Mouse (Mus musculus) hindbrain, embryonic 10.5 days (tissue): ENCODE data around the gene Notch3. TPM values are rescaled to one million over a fixed set of nuclear protein-coding genes. Genes with fewer than 3 reads are reported as not detected.

Source experiments
- DNase-seq: peaks from one replicate; pipeline ENCODE4 v3.0.0-alpha.2; 2017; ENCODE audit warnings: low spot score
- H3K27ac ChIP-seq: fragments of 300-500 bp; sonication (generic); 2 replicates; pipeline ENCODE4 v1.5.1; 2016; ENCODE audit warnings: mild to moderate bottlenecking, moderate library complexity
- H3K27me3 ChIP-seq: fragments of 300-500 bp; sonication (generic); 2 replicates; pipeline ENCODE4 v1.6.1; 2016; ENCODE audit warnings: mild to moderate bottlenecking; ENCODE audit not compliant: poor library complexity, insufficient read depth, severe bottlenecking
- H3K36me3 ChIP-seq: fragments of 300-500 bp; sonication (generic); 2 replicates; pipeline ENCODE4 v1.6.1; 2016; ENCODE audit warnings: mild to moderate bottlenecking, moderate library complexity
- H3K4me1 ChIP-seq: fragments of 300-500 bp; sonication (generic); replicated peaks from 2 replicates; pipeline ENCODE4 v1.6.1; 2016; ENCODE audit warnings: mild to moderate bottlenecking
- H3K4me3 ChIP-seq: fragments of 300-500 bp; sonication (generic); 2 replicates; pipeline ENCODE4 v1.5.1; 2016; ENCODE audit warnings: mild to moderate bottlenecking, moderate library complexity
- H3K9me3 ChIP-seq: fragments of 300-500 bp; sonication (generic); 2 replicates; pipeline ENCODE4 v1.6.1; 2016; ENCODE audit warnings: mild to moderate bottlenecking, moderate library complexity
- whole genome bisulfite sequencing: fragments of 180-500 bp; shearing (Covaris S2); methylation state at CpG from one replicate; pipeline ENCODE4 v1.1.7; 2016; 5-methylcytosine and 5-hydroxymethylcytosine counted together
- polyA plus RNA-seq: library from polyadenylated mRNA; unstranded; fragments of >200 nt; fragmentation: Nextera tagmentation; extraction: Ambion mirVana; gene quantifications from 2 replicates; pipeline ENCODE4 v1.2.1, GENCODE M21; 2016

The Notch3 gene
- polyA plus RNA-seq, 1 experiment from 2014 or later = 26.0 TPM

- peaks cover 9% of the 10 kb centered on the region; the same call in 1 of the 2 replicates for H3K27me3 ChIP-seq
- 3% methylated on average over 58 of the region's 58 CpGs for WGBS
- H3K4me1 ChIP-seq = peaks cover 58% of the 10 kb centered on the region
- no peaks in the 10 kb centered on the region for H3K9me3 ChIP-seq
- H3K27ac ChIP-seq = peak overlapping the region; percentile 83
- H3K4me3 ChIP-seq = peak overlapping the region; percentile 68
- peak; percentile 79 for DNase-seq
- peaks cover 58% of the 10 kb centered on the region for H3K36me3 ChIP-seq
Observed at GRCm38 (mm10) chr17:32162112-32162850, 4.4 kb downstream of the Notch3 start.

- DNase-seq = no peak
- Histone ChIP-seq H3K27ac (no peak overlapping the region), H3K36me3 (peaks cover 66% of the 10 kb centered on the region), H3K4me3 (no peak overlapping the region), H3K4me1 (peaks cover 47% of the 10 kb centered on the region), H3K9me3 (no peaks in the 10 kb centered on the region), H3K27me3 (peaks cover 9% of the 10 kb centered on the region; the same call in 1 of the 2 replicates)
- 80% methylated on average over 4 of the region's 4 CpGs for WGBS
Observed at GRCm38 (mm10) chr17:32160882-32161281, 5.8 kb downstream of the Notch3 start.

GRCm38 (mm10) chr17:32158841-32159240, 7.8 kb downstream of the Notch3 start:
- no peak overlapping the region for H3K4me3 ChIP-seq
- peaks cover 5% of the 10 kb centered on the region; the same call in 1 of the 2 replicates for H3K27me3 ChIP-seq
- peaks cover 78% of the 10 kb centered on the region for H3K36me3 ChIP-seq
- H3K27ac ChIP-seq = no peak overlapping the region
- 94% methylated on average over 13 of the region's 13 CpGs for WGBS
- no peak for DNase-seq
- H3K9me3 ChIP-seq = no peaks in the 10 kb centered on the region
- peaks cover 27% of the 10 kb centered on the region for H3K4me1 ChIP-seq

GRCm38 (mm10) chr17:32146718-32147117, 19.9 kb downstream of the Notch3 start:
- peaks cover 99% of the 10 kb centered on the region for H3K36me3 ChIP-seq
- no peaks in the 10 kb centered on the region for H3K27me3 ChIP-seq
- 94% methylated on average over 8 of the region's 8 CpGs for WGBS
- H3K27ac ChIP-seq = no peak overlapping the region
- peaks cover 5% of the 10 kb centered on the region for H3K4me1 ChIP-seq
- no peaks in the 10 kb centered on the region for H3K9me3 ChIP-seq
- DNase-seq = no peak
- H3K4me3 ChIP-seq = no peak overlapping the region

GRCm38 (mm10) chr17:32142907-32143854, 23.5 kb downstream of the Notch3 start:
- WGBS = 28% methylated on average over 39 of the region's 39 CpGs
- Histone ChIP-seq H3K36me3 (peaks cover 99% of the 10 kb centered on the region), H3K9me3 (no peaks in the 10 kb centered on the region), H3K27me3 (no peaks in the 10 kb centered on the region), H3K4me3 (peak overlapping the region; percentile 32), H3K27ac (peak overlapping the region; percentile 60; the same call in 1 of the 2 replicates), H3K4me1 (peaks cover 5% of the 10 kb centered on the region)
- DNase-seq = peak; percentile 82

GRCm38 (mm10) chr17:32142234-32142633, 24.4 kb downstream of the Notch3 start:
- H3K9me3 ChIP-seq = no peaks in the 10 kb centered on the region
- no peaks in the 10 kb centered on the region for H3K27me3 ChIP-seq
- H3K4me1 ChIP-seq = peaks cover 5% of the 10 kb centered on the region
- 96% methylated on average over 1 of the region's 1 CpGs for WGBS
- no peak for DNase-seq
- no peak overlapping the region for H3K4me3 ChIP-seq
- peaks cover 99% of the 10 kb centered on the region for H3K36me3 ChIP-seq
- no peak overlapping the region for H3K27ac ChIP-seq

- no peaks in the 10 kb centered on the region for H3K9me3 ChIP-seq
- WGBS = 92% methylated on average over 16 of the region's 16 CpGs
Observed at GRCm38 (mm10) chr17:32133375-32133774, 33.3 kb downstream of the Notch3 start.

GRCm38 (mm10) chr17:32132087-32132486, 34.6 kb downstream of the Notch3 start:
- no peak overlapping the region for H3K4me3 ChIP-seq
- no peaks in the 10 kb centered on the region for H3K4me1 ChIP-seq
- peaks cover 100% of the 10 kb centered on the region for H3K36me3 ChIP-seq
- DNase-seq = no peak
- no peaks in the 10 kb centered on the region for H3K9me3 ChIP-seq
- no peaks in the 10 kb centered on the region for H3K27me3 ChIP-seq
- H3K27ac ChIP-seq = no peak overlapping the region
- WGBS = 96% methylated on average over 11 of the region's 11 CpGs

More at GRCm38 (mm10) chr17:32133375-32133774, 33.3 kb downstream of the Notch3 start:
- peaks cover 100% of the 10 kb centered on the region for H3K36me3 ChIP-seq
- H3K27ac ChIP-seq = no peak overlapping the region
- no peak overlapping the region for H3K4me3 ChIP-seq
- no peaks in the 10 kb centered on the region for H3K4me1 ChIP-seq
- DNase-seq = no peak
- no peaks in the 10 kb centered on the region for H3K27me3 ChIP-seq

GRCm38 (mm10) chr17:32130506-32130905, 36.1 kb downstream of the Notch3 start:
- H3K4me3 ChIP-seq = no peak overlapping the region
- H3K36me3 ChIP-seq = peaks cover 99% of the 10 kb centered on the region
- WGBS = 90% methylated on average over 9 of the region's 9 CpGs
- no peaks in the 10 kb centered on the region for H3K4me1 ChIP-seq
- DNase-seq = no peak
- H3K27ac ChIP-seq = no peak overlapping the region
- no peaks in the 10 kb centered on the region for H3K27me3 ChIP-seq
- no peaks in the 10 kb centered on the region for H3K9me3 ChIP-seq

GRCm38 (mm10) chr17:32127195-32127594, 39.5 kb downstream of the Notch3 start:
- peaks cover 97% of the 10 kb centered on the region for H3K36me3 ChIP-seq
- WGBS = 94% methylated on average over 2 of the region's 2 CpGs
- H3K4me3 ChIP-seq = no peak overlapping the region

GRCm38 (mm10) chr17:32125407-32125806, 41.2 kb downstream of the Notch3 start:
- no peaks in the 10 kb centered on the region; the same call in 1 of the 2 replicates for H3K4me1 ChIP-seq
- 84% methylated on average over 3 of the region's 3 CpGs for WGBS
- no peak overlapping the region for H3K27ac ChIP-seq
- DNase-seq = no peak
- H3K27me3 ChIP-seq = no peaks in the 10 kb centered on the region
- peaks cover 97% of the 10 kb centered on the region for H3K36me3 ChIP-seq
- no peaks in the 10 kb centered on the region for H3K9me3 ChIP-seq
- H3K4me3 ChIP-seq = no peak overlapping the region

More at GRCm38 (mm10) chr17:32127195-32127594, 39.5 kb downstream of the Notch3 start:
- no peaks in the 10 kb centered on the region for H3K27me3 ChIP-seq
- no peaks in the 10 kb centered on the region for H3K4me1 ChIP-seq
- no peak for DNase-seq
- no peaks in the 10 kb centered on the region for H3K9me3 ChIP-seq
- no peak overlapping the region for H3K27ac ChIP-seq

GRCm38 (mm10) chr17:32123545-32123944, 43.1 kb downstream of the Notch3 start:
- H3K27me3 ChIP-seq = no peaks in the 10 kb centered on the region
- no peak overlapping the region for H3K27ac ChIP-seq
- H3K36me3 ChIP-seq = peaks cover 82% of the 10 kb centered on the region
- no peak for DNase-seq
- no peaks in the 10 kb centered on the region for H3K9me3 ChIP-seq
- peaks cover 2% of the 10 kb centered on the region for H3K4me1 ChIP-seq
- no peak overlapping the region for H3K4me3 ChIP-seq
- 90% methylated on average over 4 of the region's 4 CpGs for WGBS

GRCm38 (mm10) chr17:32122587-32122970, 44.1 kb downstream of the Notch3 start:
- 81% methylated on average over 14 of the region's 14 CpGs for WGBS
- Histone ChIP-seq H3K27ac (no peak overlapping the region), H3K27me3 (no peaks in the 10 kb centered on the region), H3K9me3 (no peaks in the 10 kb centered on the region), H3K4me1 (peaks cover 11% of the 10 kb centered on the region), H3K36me3 (peaks cover 72% of the 10 kb centered on the region), H3K4me3 (no peak overlapping the region)
- no peak for DNase-seq
